Mouse (Mus musculus) hindbrain, embryonic 14.5 days (tissue): ENCODE data around the gene Svbp. TPM values are rescaled to one million over a fixed set of nuclear protein-coding genes. Genes with fewer than 3 reads are reported as not detected.

Experiments
- ATAC-seq: fragments of 200-750 bp; cut with Nextera tagmentation; 2 replicates; pipeline ENCODE4 v1.8.0; 2017; ENCODE audit warnings: moderate number of reproducible peaks, mild to moderate bottlenecking, moderate TSS enrichment, moderate library complexity; ENCODE audit not compliant: low FRiP score
- DNase-seq: peaks from one replicate; pipeline ENCODE4 v3.0.0-alpha.2; 2015; ENCODE audit warnings: low spot score
- H3K27ac ChIP-seq: fragments of 300-500 bp; sonication (generic); 2 replicates; pipeline ENCODE4 v1.5.1; 2014; ENCODE audit warnings: mild to moderate bottlenecking, moderate library complexity
- H3K27me3 ChIP-seq: fragments of 300-500 bp; sonication (generic); 2 replicates; pipeline ENCODE4 v1.6.1; 2014; ENCODE audit warnings: mild to moderate bottlenecking, low read length, mixed read lengths; ENCODE audit not compliant: control insufficient read depth, insufficient read depth
- H3K36me3 ChIP-seq: fragments of 300-500 bp; sonication (generic); replicated peaks from 2 replicates; pipeline ENCODE4 v1.6.1; 2014; ENCODE audit not compliant: control insufficient read depth, insufficient read depth
- H3K4me1 ChIP-seq: fragments of 300-500 bp; sonication (generic); replicated peaks from 2 replicates; pipeline ENCODE4 v1.6.1; 2014; ENCODE audit warnings: antibody characterized with exemption, low read length, mixed read lengths; ENCODE audit not compliant: control insufficient read depth, insufficient read depth
- H3K4me2 ChIP-seq: fragments of 300-500 bp; sonication (generic); replicated peaks from 2 replicates; pipeline ENCODE4 v1.6.1; 2014; ENCODE audit warnings: mild to moderate bottlenecking, moderate library complexity
- H3K4me3 ChIP-seq: fragments of 300-500 bp; sonication (generic); replicated peaks from 2 replicates; pipeline ENCODE4 v1.5.1; 2014; ENCODE audit warnings: mild to moderate bottlenecking, low read length
- H3K9ac ChIP-seq: fragments of 300-500 bp; sonication (generic); 2 replicates; pipeline ENCODE4 v1.6.1; 2014
- H3K9me3 ChIP-seq: fragments of 300-500 bp; sonication (generic); 2 replicates; pipeline ENCODE4 v1.6.1; 2016; ENCODE audit warnings: low read length; ENCODE audit not compliant: control insufficient read depth
- WGBS: fragments of 180-500 bp; shearing (Covaris S2); extraction: QIAGEN DNeasy Blood & Tissue Kit; methylation state at CpG from one replicate; pipeline ENCODE4 v1.1.7; 2014; 5-methylcytosine and 5-hydroxymethylcytosine counted together
- polyA plus RNA-seq: library from polyadenylated mRNA; unstranded; fragments of >200 nt; fragmentation: Nextera tagmentation; extraction: Ambion mirVana; gene quantifications from 2 replicates; pipeline ENCODE4 v1.2.1, GENCODE M21; 2014

Gene Svbp
- 221 and 251 TPM in 2 replicates for polyA plus RNA-seq

- ATAC-seq, result peak; percentile 92
- Histone ChIP-seq H3K36me3 (0 out of 2 replicates have a peak, but pooled peaks cover 3% of the 10 kb centered on the region), H3K9ac (peak within 1 kb of the TSS; percentile 82), H3K9me3 (no peaks in the 10 kb centered on the region), H3K4me2 (peak within 1 kb of the TSS; percentile 79), H3K4me1 (peaks cover 19% of the 10 kb centered on the region), H3K4me3 (peak within 1 kb of the TSS; percentile 88), H3K27me3 (no peaks in the 10 kb centered on the region), H3K27ac (peak within 1 kb of the TSS; percentile 88)
- 1% methylated on average over 43 of the region's 47 CpGs for WGBS
- peak; percentile 86 for DNase-seq
Observed at GRCm38 (mm10) chr4:119194909-119195581, at the start of gene Svbp. TSS of gene Svbp (plus strand) at chr4:119195306.

GRCm38 (mm10) chr4:119146816-119147215 is 48.3 kb upstream of the Svbp start:
- Histone ChIP-seq H3K9ac (no peak overlapping the region), H3K4me2 (no peak overlapping the region), H3K4me1 (no peaks in the 10 kb centered on the region), H3K27me3 (no peaks in the 10 kb centered on the region), H3K36me3 (no peaks in the 10 kb centered on the region), H3K9me3 (no peaks in the 10 kb centered on the region), H3K27ac (no peak overlapping the region), H3K4me3 (no peak overlapping the region)
- 89% methylated on average over 7 of the region's 7 CpGs for WGBS
- ATAC-seq, result no peak
- no peak for DNase-seq

DNA sequence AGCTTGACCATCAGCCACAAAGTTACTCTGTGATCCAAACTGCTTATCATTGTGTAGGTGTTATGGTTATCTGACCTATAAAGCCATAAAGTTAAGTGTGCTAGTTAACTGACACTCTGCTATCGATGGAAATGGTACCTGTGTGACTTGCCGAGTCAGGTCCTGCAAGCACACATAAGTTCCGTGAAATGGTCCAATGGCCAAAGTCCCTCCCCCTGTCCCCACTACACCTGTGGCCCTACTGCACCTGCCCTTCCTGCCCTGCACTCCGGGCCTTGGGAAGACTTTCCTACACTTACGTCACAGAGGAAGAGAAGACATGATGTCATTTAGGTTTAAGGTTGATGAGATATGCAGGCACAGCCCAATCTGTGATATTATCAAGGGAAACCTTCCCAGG is 47.8 kb upstream of the Svbp start:
- WGBS, result 95% methylated on average over 5 of the region's 5 CpGs
- Histone ChIP-seq H3K4me3 (no peak overlapping the region), H3K4me2 (no peak overlapping the region), H3K27ac (no peak overlapping the region), H3K27me3 (no peaks in the 10 kb centered on the region), H3K9me3 (no peaks in the 10 kb centered on the region), H3K4me1 (no peaks in the 10 kb centered on the region), H3K9ac (no peak overlapping the region), H3K36me3 (no peaks in the 10 kb centered on the region)
- no peak for DNase-seq
- ATAC-seq, result no peak

DNA sequence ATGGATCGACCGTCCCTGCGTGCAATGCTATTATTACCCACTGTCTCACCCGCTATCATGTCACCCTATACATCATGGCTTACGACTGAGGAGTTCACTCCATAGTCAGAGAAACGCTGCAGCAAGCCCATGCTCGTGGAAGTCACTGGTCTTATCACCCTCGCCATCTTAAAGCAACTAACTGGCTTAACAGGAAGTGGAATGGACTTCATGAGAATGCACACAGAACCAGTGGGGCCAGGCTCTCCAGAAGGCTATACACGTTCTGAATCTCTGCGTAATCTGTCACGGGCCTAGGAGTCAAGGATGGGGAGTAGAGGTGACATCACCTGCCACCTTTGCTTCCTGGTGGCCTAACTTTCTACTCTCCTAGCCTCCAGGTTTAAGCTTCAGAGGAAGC is 46.4 kb upstream of the Svbp start:
- DNase-seq (no peak), ATAC-seq (no peak)
- H3K9ac ChIP-seq, result no peak overlapping the region
- H3K4me2 ChIP-seq, result no peak overlapping the region
- no peaks in the 10 kb centered on the region for H3K27me3 ChIP-seq
- 88% methylated on average over 11 of the region's 11 CpGs for WGBS
- H3K27ac ChIP-seq, result no peak overlapping the region
- H3K4me1 ChIP-seq, result no peaks in the 10 kb centered on the region
- H3K9me3 ChIP-seq, result no peaks in the 10 kb centered on the region
- no peak overlapping the region for H3K4me3 ChIP-seq
- H3K36me3 ChIP-seq, result no peaks in the 10 kb centered on the region

DNA sequence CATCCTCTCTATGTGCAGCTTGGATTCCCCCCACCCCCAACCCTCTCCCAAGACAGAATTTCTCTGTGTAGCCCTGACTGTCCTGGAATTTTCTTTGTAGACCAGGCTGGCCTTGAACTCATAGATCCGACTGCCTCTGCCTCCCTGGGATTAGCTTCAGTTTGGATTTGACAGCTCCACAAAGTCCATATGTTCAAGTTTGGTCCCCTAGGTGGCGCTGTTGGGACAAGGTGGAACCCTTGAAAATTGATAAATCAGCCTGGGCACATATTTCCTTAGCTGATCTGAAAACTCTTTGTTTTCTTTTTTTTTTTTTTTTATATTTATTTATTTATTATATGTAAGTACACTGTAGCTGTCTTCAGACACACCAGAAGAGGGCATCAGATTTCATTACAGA is 37.9 kb upstream of the Svbp start:
- Histone ChIP-seq H3K4me2 (no peak overlapping the region), H3K4me1 (no peaks in the 10 kb centered on the region), H3K27me3 (no peaks in the 10 kb centered on the region), H3K36me3 (no peaks in the 10 kb centered on the region), H3K9me3 (no peaks in the 10 kb centered on the region), H3K4me3 (no peak overlapping the region), H3K9ac (no peak overlapping the region), H3K27ac (no peak overlapping the region)
- DNase-seq, result no peak
- no peak for ATAC-seq
- WGBS, result 44% methylated on average over 2 of the region's 2 CpGs

DNA sequence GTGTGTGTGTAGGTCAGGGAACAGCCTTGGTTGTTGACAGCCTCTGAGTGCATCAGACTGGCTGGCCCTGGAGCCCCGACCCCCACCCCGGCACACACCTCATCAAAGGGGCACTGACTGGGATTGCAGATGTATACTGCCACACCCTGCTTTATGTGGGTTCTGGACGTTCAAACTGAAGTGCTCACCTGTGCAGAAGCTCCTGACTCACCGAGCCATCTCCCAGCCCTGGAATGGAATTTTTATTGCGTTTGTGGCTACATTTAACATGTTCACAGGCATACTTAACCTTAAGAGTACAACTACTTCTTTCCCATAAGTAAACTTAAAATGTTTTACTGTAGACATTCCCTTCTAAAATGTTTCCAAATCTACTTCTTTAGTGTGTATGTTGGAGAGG is 37.2 kb upstream of the Svbp start:
- Histone ChIP-seq H3K4me3 (no peak overlapping the region), H3K9ac (no peak overlapping the region), H3K4me2 (no peak overlapping the region), H3K27ac (no peak overlapping the region), H3K4me1 (no peaks in the 10 kb centered on the region), H3K9me3 (no peaks in the 10 kb centered on the region), H3K36me3 (no peaks in the 10 kb centered on the region), H3K27me3 (no peaks in the 10 kb centered on the region)
- DNase-seq, result no peak
- 93% methylated on average over 5 of the region's 5 CpGs for WGBS
- no peak for ATAC-seq

- ATAC-seq, result no peak
- 79% methylated on average over 3 of the region's 3 CpGs for WGBS
Observed at GRCm38 (mm10) chr4:119161358-119161757, 33.7 kb upstream of the Svbp start.

DNA sequence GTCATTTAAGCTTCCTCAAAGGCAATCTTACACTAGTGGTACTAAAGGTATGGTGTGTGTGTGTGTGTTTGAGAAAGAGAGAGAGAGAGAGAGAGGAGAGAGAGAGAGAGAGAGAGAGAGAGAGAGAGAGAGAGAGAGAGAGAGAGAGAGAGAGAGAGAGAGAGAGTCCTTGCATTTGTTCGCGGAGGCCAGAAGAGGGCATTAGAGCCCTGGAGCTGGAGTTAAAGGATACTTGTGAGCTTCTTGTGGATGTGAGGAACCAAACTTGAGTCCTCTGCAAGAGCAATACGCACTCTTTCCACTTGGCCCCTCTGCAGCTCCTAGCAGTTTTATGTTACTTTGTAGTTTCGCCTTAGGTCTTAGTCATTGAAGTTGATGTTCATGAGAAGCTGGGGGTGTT is 32.1 kb upstream of the Svbp start:
- H3K9me3 ChIP-seq, result no peaks in the 10 kb centered on the region
- ATAC-seq, result no peak

More at GRCm38 (mm10) chr4:119161358-119161757, 33.7 kb upstream of the Svbp start:
- no peaks in the 10 kb centered on the region for H3K9me3 ChIP-seq
- no peak overlapping the region for H3K27ac ChIP-seq
- H3K4me1 ChIP-seq, result no peaks in the 10 kb centered on the region
- no peak overlapping the region for H3K9ac ChIP-seq
- H3K36me3 ChIP-seq, result no peaks in the 10 kb centered on the region
- DNase-seq, result no peak
- no peaks in the 10 kb centered on the region for H3K27me3 ChIP-seq
- no peak overlapping the region for H3K4me2 ChIP-seq
- H3K4me3 ChIP-seq, result no peak overlapping the region

DNA sequence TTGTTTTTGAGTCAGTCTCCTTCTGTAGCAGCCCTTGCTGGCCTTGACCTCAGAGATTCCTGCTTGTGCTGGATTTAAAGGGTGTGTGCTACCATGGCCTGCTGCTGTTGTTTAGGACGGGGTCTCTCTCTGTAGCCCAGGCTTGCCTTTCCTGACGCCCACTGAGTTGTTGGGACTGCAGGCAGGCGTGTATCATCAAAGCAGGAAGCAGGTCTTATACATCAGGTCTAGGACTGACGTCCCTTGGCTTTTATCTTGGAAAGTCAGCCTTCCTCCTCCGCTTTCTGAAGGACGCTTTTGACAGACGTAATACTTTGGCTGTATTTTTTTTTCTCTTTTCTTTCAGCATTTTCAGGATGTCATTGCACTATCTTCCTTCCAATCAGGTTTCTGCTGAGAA is 29.2 kb upstream of the Svbp start:
- WGBS, result 76% methylated on average over 7 of the region's 7 CpGs
- Histone ChIP-seq H3K4me3 (no peak overlapping the region), H3K36me3 (peaks cover 8% of the 10 kb centered on the region), H3K9ac (no peak overlapping the region), H3K4me1 (no peaks in the 10 kb centered on the region), H3K27me3 (no peaks in the 10 kb centered on the region), H3K9me3 (no peaks in the 10 kb centered on the region), H3K27ac (no peak overlapping the region), H3K4me2 (no peak overlapping the region)
- DNase-seq (no peak), ATAC-seq (no peak)

More for the DNA sequence above, 32.1 kb upstream of the Svbp start:
- no peaks in the 10 kb centered on the region for H3K27me3 ChIP-seq
- no peak overlapping the region for H3K27ac ChIP-seq
- no peak overlapping the region for H3K9ac ChIP-seq
- no peak overlapping the region for H3K4me3 ChIP-seq
- H3K36me3 ChIP-seq, result no peaks in the 10 kb centered on the region
- no peak overlapping the region for H3K4me2 ChIP-seq
- 80% methylated on average over 4 of the region's 4 CpGs for WGBS
- no peak for DNase-seq
- no peaks in the 10 kb centered on the region for H3K4me1 ChIP-seq

DNA sequence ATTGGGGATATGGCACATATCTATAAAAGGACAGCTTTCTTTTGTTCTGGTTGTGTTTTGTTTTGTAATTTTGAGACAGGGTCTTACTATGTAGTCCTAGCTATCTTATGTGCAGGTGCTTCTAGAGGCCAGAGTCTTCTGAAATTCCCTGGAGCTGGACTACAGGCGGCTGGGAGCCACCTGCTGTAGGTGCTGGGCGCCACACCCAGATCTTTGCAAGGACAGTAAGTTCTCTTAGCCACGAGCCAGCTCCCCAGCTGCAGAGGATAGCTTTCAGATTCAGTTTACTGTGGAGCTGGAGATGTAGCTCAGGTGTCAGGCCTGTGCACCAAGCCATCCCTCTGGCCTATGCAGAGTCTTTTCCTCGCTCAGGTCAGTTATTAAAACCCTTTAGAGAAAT is 28.0 kb upstream of the Svbp start:
- no peaks in the 10 kb centered on the region; the same call in 1 of the 2 replicates for H3K4me1 ChIP-seq
- ATAC-seq (no peak), DNase-seq (no peak)
- WGBS, result 93% methylated on average over 4 of the region's 4 CpGs
- H3K27me3 ChIP-seq, result no peaks in the 10 kb centered on the region
- H3K4me3 ChIP-seq, result no peak overlapping the region
- no peak overlapping the region for H3K4me2 ChIP-seq
- no peak overlapping the region for H3K9ac ChIP-seq
- no peaks in the 10 kb centered on the region for H3K9me3 ChIP-seq
- H3K27ac ChIP-seq, result no peak overlapping the region
- peaks cover 8% of the 10 kb centered on the region for H3K36me3 ChIP-seq
